Mouse (Mus musculus) stomach, postnatal 0 days (tissue): ENCODE measurements at regions not wholly inside any gene's neighbourhood (a gene's known extent, or its start where the extent isn't known, plus 50 kb on each side); places are given as distances from the start of the nearest gene placed in this dataset.

Experiments used
- CTCF ChIP-seq: IDR thresholded peaks from 2 replicates; pipeline ENCODE4 v1.5.1; 2016; ENCODE audit warnings: antibody characterized with exemption, low read depth, mild to moderate bottlenecking, moderate library complexity
- EP300 ChIP-seq: optimal IDR thresholded peaks from 2 replicates; pipeline ENCODE3; 2016; ENCODE audit warnings: antibody characterized with exemption

- no peak for TF ChIP-seq CTCF
- TF ChIP-seq EP300, result no peak
Measured at GRCm38 (mm10) chr9:87377921-87378320, 122.6 kb upstream of the Cep162 start.
